Mouse (Mus musculus): ENCODE data around the gene Gm20388. TPM values are rescaled to one million over a fixed set of nuclear protein-coding genes. Genes with fewer than 3 reads are reported as not detected.

Gene Gm20388
- polyA plus RNA-seq, 1 experiment from 2014 or later = not detected

GRCm38 (mm10) chr8:120004705-120005381, 94.2 kb downstream of the Gm20388 start:
- Histone ChIP-seq H3K4me1 (replicated peaks; ENCODE audit: control insufficient read depth, insufficient read depth, low read length) (peaks cover 7% of the 10 kb centered on the region), H3K9ac (ENCODE audit: low read length) (peak overlapping the region; percentile 22; the same call in 1 of the 2 replicates), H3K4me2 (ENCODE audit: low read depth, low read length) (no peak overlapping the region), H3K36me3 (ENCODE audit: control insufficient read depth, insufficient read depth, low read length) (no peaks in the 10 kb centered on the region), H3K4me3 (ENCODE audit: low read length) (no peak overlapping the region), H3K27ac (ENCODE audit: low read length) (no peak overlapping the region), H3K27me3 (ENCODE audit: control insufficient read depth, insufficient read depth, low read depth, low read length) (no peaks in the 10 kb centered on the region), H3K9me3 (ENCODE audit: control insufficient read depth, low read length) (no peaks in the 10 kb centered on the region)
- 34% methylated on average over 2 of the region's 2 CpGs for WGBS
- no peak for ATAC-seq (ENCODE audit: low read depth)

DNA sequence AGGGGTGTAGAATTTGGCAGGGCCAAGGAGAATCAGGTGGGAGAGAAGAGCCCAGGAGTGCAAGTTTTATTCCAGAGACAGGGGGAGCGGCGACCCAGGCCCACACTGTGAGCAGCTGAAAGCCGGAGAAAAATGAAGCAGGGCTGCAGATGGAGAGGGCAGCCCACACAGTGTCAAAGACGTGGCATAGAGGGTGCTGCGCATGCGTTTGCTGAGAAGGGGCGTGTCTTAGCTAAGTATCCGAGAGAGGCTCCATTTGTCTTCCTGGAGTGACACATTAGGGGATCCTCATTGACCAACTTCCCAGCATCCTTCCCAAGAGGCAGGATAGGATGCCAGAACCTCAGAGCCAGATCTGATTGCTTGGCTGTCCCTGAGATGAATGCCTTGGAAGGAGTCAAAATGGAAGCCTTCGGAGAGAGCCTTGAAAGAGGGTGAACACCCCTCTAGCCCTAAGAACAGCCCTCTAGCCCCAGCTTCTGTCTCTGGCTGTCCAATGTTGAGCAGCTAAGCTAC, 96.1 kb downstream of the Gm20388 start:
- H3K27ac ChIP-seq (ENCODE audit: low read length) = no peak overlapping the region
- peaks cover 7% of the 10 kb centered on the region for H3K4me1 ChIP-seq (replicated peaks; ENCODE audit: control insufficient read depth, insufficient read depth, low read length)
- H3K36me3 ChIP-seq (ENCODE audit: control insufficient read depth, insufficient read depth, low read length) = no peaks in the 10 kb centered on the region
- no peak overlapping the region for H3K9ac ChIP-seq (ENCODE audit: low read length)
- no peaks in the 10 kb centered on the region for H3K9me3 ChIP-seq (ENCODE audit: control insufficient read depth, low read length)
- no peak overlapping the region for H3K4me3 ChIP-seq (ENCODE audit: low read length)
- 37% methylated on average over 9 of the region's 9 CpGs for WGBS
- ATAC-seq (ENCODE audit: low read depth) = no peak
- H3K4me2 ChIP-seq (ENCODE audit: low read depth, low read length) = no peak overlapping the region
- H3K27me3 ChIP-seq (ENCODE audit: control insufficient read depth, insufficient read depth, low read depth, low read length) = no peaks in the 10 kb centered on the region

- Histone ChIP-seq H3K27ac (ENCODE audit: low read length) (no peak overlapping the region), H3K4me1 (replicated peaks; ENCODE audit: control insufficient read depth, insufficient read depth, low read length) (peaks cover 7% of the 10 kb centered on the region), H3K4me2 (ENCODE audit: low read depth, low read length) (no peak overlapping the region), H3K9ac (ENCODE audit: low read length) (no peak overlapping the region), H3K9me3 (ENCODE audit: control insufficient read depth, low read length) (no peaks in the 10 kb centered on the region), H3K36me3 (ENCODE audit: control insufficient read depth, insufficient read depth, low read length) (no peaks in the 10 kb centered on the region), H3K27me3 (ENCODE audit: control insufficient read depth, insufficient read depth, low read depth, low read length) (no peaks in the 10 kb centered on the region), H3K4me3 (ENCODE audit: low read length) (no peak overlapping the region)
- 71% methylated on average over 9 of the region's 9 CpGs for WGBS
- ATAC-seq (ENCODE audit: low read depth) = no peak
These were observed 96.5 kb downstream of the Gm20388 start for GRCm38 (mm10) chr8:120007178-120007577.

DNA sequence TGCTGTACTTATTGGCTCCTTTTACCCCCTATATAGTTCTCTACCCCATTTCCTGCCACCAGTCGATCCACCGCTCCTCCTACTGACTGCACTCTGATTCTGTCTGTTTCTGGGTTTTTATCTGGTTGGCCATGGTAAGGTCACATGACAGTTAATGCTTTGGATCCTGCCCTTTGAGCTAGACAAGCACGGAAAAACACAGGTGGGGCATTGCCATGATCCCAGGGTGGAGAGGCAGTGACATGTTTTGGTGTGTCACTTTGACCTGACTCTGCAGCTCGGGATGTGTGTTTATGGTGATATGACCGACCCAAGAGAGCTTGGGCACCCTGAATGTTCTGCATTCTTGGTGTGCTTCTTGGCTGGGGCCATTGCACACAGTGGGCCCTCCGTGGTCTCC, 98.6 kb downstream of the Gm20388 start:
- no peaks in the 10 kb centered on the region for H3K36me3 ChIP-seq (ENCODE audit: control insufficient read depth, insufficient read depth, low read length)
- no peak overlapping the region for H3K4me3 ChIP-seq (ENCODE audit: low read length)
- no peaks in the 10 kb centered on the region for H3K9me3 ChIP-seq (ENCODE audit: control insufficient read depth, low read length)
- no peak overlapping the region for H3K9ac ChIP-seq (ENCODE audit: low read length)
- WGBS = 60% methylated on average over 6 of the region's 6 CpGs
- no peak overlapping the region for H3K27ac ChIP-seq (ENCODE audit: low read length)
- H3K27me3 ChIP-seq (ENCODE audit: control insufficient read depth, insufficient read depth, low read depth, low read length) = no peaks in the 10 kb centered on the region
- H3K4me1 ChIP-seq (replicated peaks; ENCODE audit: control insufficient read depth, insufficient read depth, low read length) = peaks cover 12% of the 10 kb centered on the region
- ATAC-seq (ENCODE audit: low read depth) = no peak
- H3K4me2 ChIP-seq (ENCODE audit: low read depth, low read length) = no peak overlapping the region

DNA sequence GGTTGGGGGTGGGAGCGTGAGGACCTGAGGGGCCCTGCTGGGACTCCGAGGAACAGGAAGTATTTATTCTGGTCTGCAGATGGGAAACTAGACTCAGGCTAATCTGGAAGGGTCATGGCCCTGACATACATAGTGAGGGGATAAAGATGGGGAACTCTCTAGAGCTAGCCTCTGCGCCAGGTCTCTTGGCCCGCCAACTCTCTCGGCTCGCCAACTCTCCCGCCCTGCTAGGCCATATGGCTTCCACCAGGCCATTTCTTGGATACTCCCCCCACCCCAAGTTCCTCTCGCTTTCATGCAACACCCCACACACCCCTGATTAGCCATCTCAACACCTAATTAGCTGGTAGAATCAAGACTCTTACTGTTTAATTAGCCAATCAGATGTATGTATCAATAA, 101.8 kb downstream of the Gm20388 start:
- no peak for ATAC-seq (ENCODE audit: low read depth)
- no peak overlapping the region for H3K4me3 ChIP-seq (ENCODE audit: low read length)
- WGBS = 73% methylated on average over 8 of the region's 8 CpGs
- no peak overlapping the region for H3K4me2 ChIP-seq (ENCODE audit: low read depth, low read length)
- no peaks in the 10 kb centered on the region for H3K9me3 ChIP-seq (ENCODE audit: control insufficient read depth, low read length)
- H3K27me3 ChIP-seq (ENCODE audit: control insufficient read depth, insufficient read depth, low read depth, low read length) = no peaks in the 10 kb centered on the region; the same call in 1 of the 2 replicates
- H3K4me1 ChIP-seq (replicated peaks; ENCODE audit: control insufficient read depth, insufficient read depth, low read length) = peaks cover 11% of the 10 kb centered on the region
- H3K36me3 ChIP-seq (ENCODE audit: control insufficient read depth, insufficient read depth, low read length) = no peaks in the 10 kb centered on the region
- no peak overlapping the region for H3K9ac ChIP-seq (ENCODE audit: low read length)
- H3K27ac ChIP-seq (ENCODE audit: low read length) = no peak overlapping the region

DNA sequence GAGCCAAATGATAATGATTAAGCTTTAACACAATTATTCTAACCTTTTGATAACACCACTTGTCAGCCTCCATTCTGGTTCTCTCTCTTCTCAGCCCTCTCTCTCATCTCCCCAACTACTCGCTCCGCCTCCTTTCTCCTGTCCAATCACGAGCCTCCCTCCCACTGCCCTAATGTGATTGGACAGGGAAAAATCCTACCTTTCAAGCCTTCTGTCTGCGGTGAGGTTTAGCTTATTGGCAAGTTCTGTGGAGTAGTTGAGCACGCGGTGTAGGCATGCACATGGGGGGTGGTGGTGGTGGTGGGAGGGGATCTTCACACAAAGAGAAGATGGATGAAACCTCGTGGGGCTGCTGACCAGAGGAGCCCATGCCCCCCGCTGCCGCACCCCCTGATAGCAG, 102.3 kb downstream of the Gm20388 start:
- Histone ChIP-seq H3K4me3 (ENCODE audit: low read length) (no peak overlapping the region), H3K4me1 (replicated peaks; ENCODE audit: control insufficient read depth, insufficient read depth, low read length) (peaks cover 11% of the 10 kb centered on the region), H3K9me3 (ENCODE audit: control insufficient read depth, low read length) (no peaks in the 10 kb centered on the region), H3K27me3 (ENCODE audit: control insufficient read depth, insufficient read depth, low read depth, low read length) (no peaks in the 10 kb centered on the region; the same call in 1 of the 2 replicates), H3K4me2 (ENCODE audit: low read depth, low read length) (no peak overlapping the region), H3K9ac (ENCODE audit: low read length) (no peak overlapping the region), H3K36me3 (ENCODE audit: control insufficient read depth, insufficient read depth, low read length) (no peaks in the 10 kb centered on the region), H3K27ac (ENCODE audit: low read length) (no peak overlapping the region)
- ATAC-seq (ENCODE audit: low read depth) = peak; percentile 51; the same call in 1 of the 2 replicates
- WGBS = 37% methylated on average over 9 of the region's 9 CpGs

- H3K9me3 ChIP-seq (ENCODE audit: control insufficient read depth, low read length) = no peaks in the 10 kb centered on the region
- no peak overlapping the region for H3K4me3 ChIP-seq (ENCODE audit: low read length)
- WGBS = 41% methylated on average over 15 of the region's 15 CpGs
- H3K9ac ChIP-seq (ENCODE audit: low read length) = no peak overlapping the region
- no peak for ATAC-seq (ENCODE audit: low read depth)
- H3K36me3 ChIP-seq (ENCODE audit: control insufficient read depth, insufficient read depth, low read length) = no peaks in the 10 kb centered on the region
- H3K4me2 ChIP-seq (ENCODE audit: low read depth, low read length) = no peak overlapping the region
- H3K27me3 ChIP-seq (ENCODE audit: control insufficient read depth, insufficient read depth, low read depth, low read length) = no peaks in the 10 kb centered on the region; the same call in 1 of the 2 replicates
- H3K4me1 ChIP-seq (replicated peaks; ENCODE audit: control insufficient read depth, insufficient read depth, low read length) = peaks cover 11% of the 10 kb centered on the region
- no peak overlapping the region for H3K27ac ChIP-seq (ENCODE audit: low read length)
These were observed 103.8 kb downstream of the Gm20388 start for GRCm38 (mm10) chr8:120014267-120015023.

DNA sequence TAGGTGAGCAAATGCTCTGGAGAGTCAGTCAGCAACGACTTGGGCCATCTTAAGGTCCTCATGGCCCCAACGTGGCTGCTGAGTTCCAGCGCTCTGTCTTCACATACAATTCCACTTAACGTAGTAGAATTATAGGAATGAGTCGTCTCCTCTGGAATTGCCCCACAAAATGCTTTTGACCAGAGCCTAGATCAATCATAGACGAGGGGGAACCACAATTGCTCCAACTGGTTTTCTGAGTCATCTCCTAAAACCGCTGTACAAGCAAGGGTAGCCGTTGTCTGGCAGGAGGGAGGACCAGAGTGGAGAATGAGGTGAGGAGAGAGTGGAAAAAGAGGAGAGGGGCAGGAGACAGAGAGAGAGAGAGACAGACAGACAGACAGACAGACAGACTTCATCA, 105.3 kb downstream of the Gm20388 start:
- ATAC-seq (ENCODE audit: low read depth) = no peak
- peaks cover 11% of the 10 kb centered on the region for H3K4me1 ChIP-seq (replicated peaks; ENCODE audit: control insufficient read depth, insufficient read depth, low read length)
- H3K4me3 ChIP-seq (ENCODE audit: low read length) = no peak overlapping the region
- 83% methylated on average over 8 of the region's 8 CpGs for WGBS
- no peaks in the 10 kb centered on the region for H3K9me3 ChIP-seq (ENCODE audit: control insufficient read depth, low read length)
- H3K27me3 ChIP-seq (ENCODE audit: control insufficient read depth, insufficient read depth, low read depth, low read length) = no peaks in the 10 kb centered on the region; the same call in 1 of the 2 replicates
- no peak overlapping the region for H3K27ac ChIP-seq (ENCODE audit: low read length)
- no peak overlapping the region for H3K9ac ChIP-seq (ENCODE audit: low read length)
- H3K36me3 ChIP-seq (ENCODE audit: control insufficient read depth, insufficient read depth, low read length) = no peaks in the 10 kb centered on the region
- H3K4me2 ChIP-seq (ENCODE audit: low read depth, low read length) = no peak overlapping the region

- Histone ChIP-seq H3K4me3 (ENCODE audit: low read length) (no peak overlapping the region), H3K27ac (ENCODE audit: low read length) (no peak overlapping the region), H3K27me3 (ENCODE audit: control insufficient read depth, insufficient read depth, low read depth, low read length) (no peaks in the 10 kb centered on the region; the same call in 1 of the 2 replicates), H3K4me2 (ENCODE audit: low read depth, low read length) (no peak overlapping the region), H3K9me3 (ENCODE audit: control insufficient read depth, low read length) (no peaks in the 10 kb centered on the region), H3K36me3 (ENCODE audit: control insufficient read depth, insufficient read depth, low read length) (no peaks in the 10 kb centered on the region), H3K4me1 (replicated peaks; ENCODE audit: control insufficient read depth, insufficient read depth, low read length) (peaks cover 11% of the 10 kb centered on the region), H3K9ac (ENCODE audit: low read length) (no peak overlapping the region)
- 66% methylated on average over 7 of the region's 7 CpGs for WGBS
- ATAC-seq (ENCODE audit: low read depth) = no peak
These were observed 105.8 kb downstream of the Gm20388 start for GRCm38 (mm10) chr8:120016424-120016823.
